Mouse (Mus musculus): ENCODE measurements at regions not wholly inside any gene's neighbourhood (a gene's known extent, or its start where the extent isn't known, plus 50 kb on each side); places are given as distances from the start of the nearest gene placed in this dataset.

DNA sequence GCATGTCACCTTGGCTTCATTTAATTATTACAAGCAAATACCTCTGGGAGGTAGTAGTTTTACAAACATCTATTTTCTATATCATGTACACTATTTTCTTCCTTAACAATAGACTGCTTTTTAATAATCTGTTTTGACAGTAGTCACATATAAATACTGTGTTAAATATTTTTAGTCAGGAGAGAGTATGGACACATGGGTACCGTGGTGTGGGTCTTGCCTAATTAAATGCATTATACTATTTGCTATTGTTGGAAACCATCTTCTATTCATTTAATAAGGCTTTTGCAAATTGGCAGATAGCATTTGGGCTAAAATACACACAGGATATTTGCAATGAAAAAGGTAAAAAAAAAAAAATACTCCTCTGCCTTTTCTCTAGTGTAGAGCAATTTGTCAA, 222.3 kb downstream of the Isl1 start:
- TF ChIP-seq CHD2 (IDR thresholded peaks at IDR 0.05; ENCODE audit: low read depth, low read length) = no peak
- TF ChIP-seq ZC3H11A (IDR thresholded peaks at IDR 0.05; ENCODE audit: borderline replicate concordance, low read depth, low read length) = no peak
- no peak for TF ChIP-seq MAFK (IDR thresholded peaks at IDR 0.05; ENCODE audit: insufficient read depth, low read depth, low read length)

Measured in ES-E14 (cell line).